Mouse (Mus musculus) embryonic fibroblast, embryonic 13.5 days (primary cell): Measurements from ENCODE around the gene Sod1. TPM values are rescaled to one million over a fixed set of nuclear protein-coding genes. Genes with fewer than 3 reads are reported as not detected.
"Not testable (repeated sequence)": the region's sequence is repeated elsewhere in the genome, so short reads cannot be mapped to it uniquely, and the experiment has no call there.

ENCODE experiments used
- H3K27ac ChIP-seq: 2 replicates; pipeline ENCODE4 v1.5.1; 2012; ENCODE audit warnings: low read length, control low read depth, inconsistent platforms; ENCODE audit not compliant: insufficient read depth
- H3K4me1 ChIP-seq: 2 replicates; pipeline ENCODE4 v1.6.1; 2011; ENCODE audit warnings: low read length; ENCODE audit not compliant: control insufficient read depth, insufficient read depth
- H3K4me3 ChIP-seq: 2 replicates; pipeline ENCODE4 v1.5.1; 2011; ENCODE audit warnings: mild to moderate bottlenecking, control low read depth, low read length; ENCODE audit not compliant: insufficient read depth
- CTCF ChIP-seq: IDR thresholded peaks from 2 replicates; pipeline ENCODE4 v1.5.1; 2011; ENCODE audit warnings: mild to moderate bottlenecking, control low read depth, low read length, moderate library complexity, borderline replicate concordance; ENCODE audit not compliant: insufficient read depth
- POLR2A ChIP-seq: IDR thresholded peaks from 2 replicates; pipeline ENCODE4 v1.6.1; 2011; ENCODE audit warnings: low read depth, mild to moderate bottlenecking, control low read depth, low read length, moderate library complexity
- polyA plus RNA-seq: library from polyadenylated mRNA; stranded (reverse); fragments of >200 nt; gene quantifications from 2 replicates; pipeline ENCODE4 v1.2.4, GENCODE M21; 2011; ENCODE audit warnings: low read depth; ENCODE audit not compliant: missing spikeins, insufficient read length

Gene Sod1
- polyA plus RNA-seq, 1 experiment = 487 TPM

DNA sequence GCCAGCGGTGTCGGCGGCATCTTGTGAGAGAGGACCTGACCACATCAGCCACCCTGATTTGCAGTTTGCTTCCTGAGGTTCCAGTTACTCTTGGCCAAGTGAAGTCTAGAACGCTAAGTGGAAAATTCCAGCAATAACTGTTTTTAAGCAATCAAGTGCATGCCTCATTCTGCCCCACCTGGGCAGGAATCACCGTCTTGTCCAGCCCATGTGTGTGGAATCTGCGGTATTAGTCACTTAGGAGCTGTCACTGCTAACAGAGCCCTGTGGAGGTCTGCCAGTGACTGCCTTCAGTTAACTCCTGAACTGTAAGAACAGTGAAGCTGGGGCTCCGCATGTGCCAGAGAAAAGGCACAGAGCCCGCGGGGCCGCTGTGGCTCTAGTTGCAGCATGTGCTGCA is 9.8 kb upstream of the Sod1 start:
- H3K4me1 ChIP-seq = no peaks in the 10 kb centered on the region
- no peak overlapping the region for H3K4me3 ChIP-seq
- no peak overlapping the region for H3K27ac ChIP-seq
- TF ChIP-seq CTCF = no peak
- TF ChIP-seq POLR2A = no peak

DNA sequence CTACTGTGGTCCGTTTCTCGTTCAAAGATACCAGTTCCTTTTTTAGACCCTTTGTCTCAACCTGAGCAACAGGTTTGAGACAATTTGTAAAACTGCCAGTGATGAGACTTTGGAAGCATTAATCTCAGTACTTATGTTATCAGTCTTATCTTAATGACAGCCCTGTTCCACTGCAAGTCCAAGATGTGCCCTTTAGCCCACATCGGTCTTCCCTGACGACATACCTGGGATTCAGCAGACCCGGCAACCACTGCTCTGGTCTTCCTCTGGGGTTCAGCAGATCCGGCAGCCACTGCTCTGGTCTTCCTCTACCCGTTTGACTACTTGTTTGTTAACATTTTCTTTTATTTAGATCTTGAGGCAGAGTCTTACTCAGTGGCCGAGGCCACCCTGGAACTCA is 8.8 kb upstream of the Sod1 start:
- no peak overlapping the region for H3K4me3 ChIP-seq
- H3K27ac ChIP-seq = no peak overlapping the region
- H3K4me1 ChIP-seq = no peaks in the 10 kb centered on the region
- no peak for TF ChIP-seq CTCF
- no peak for TF ChIP-seq POLR2A

DNA sequence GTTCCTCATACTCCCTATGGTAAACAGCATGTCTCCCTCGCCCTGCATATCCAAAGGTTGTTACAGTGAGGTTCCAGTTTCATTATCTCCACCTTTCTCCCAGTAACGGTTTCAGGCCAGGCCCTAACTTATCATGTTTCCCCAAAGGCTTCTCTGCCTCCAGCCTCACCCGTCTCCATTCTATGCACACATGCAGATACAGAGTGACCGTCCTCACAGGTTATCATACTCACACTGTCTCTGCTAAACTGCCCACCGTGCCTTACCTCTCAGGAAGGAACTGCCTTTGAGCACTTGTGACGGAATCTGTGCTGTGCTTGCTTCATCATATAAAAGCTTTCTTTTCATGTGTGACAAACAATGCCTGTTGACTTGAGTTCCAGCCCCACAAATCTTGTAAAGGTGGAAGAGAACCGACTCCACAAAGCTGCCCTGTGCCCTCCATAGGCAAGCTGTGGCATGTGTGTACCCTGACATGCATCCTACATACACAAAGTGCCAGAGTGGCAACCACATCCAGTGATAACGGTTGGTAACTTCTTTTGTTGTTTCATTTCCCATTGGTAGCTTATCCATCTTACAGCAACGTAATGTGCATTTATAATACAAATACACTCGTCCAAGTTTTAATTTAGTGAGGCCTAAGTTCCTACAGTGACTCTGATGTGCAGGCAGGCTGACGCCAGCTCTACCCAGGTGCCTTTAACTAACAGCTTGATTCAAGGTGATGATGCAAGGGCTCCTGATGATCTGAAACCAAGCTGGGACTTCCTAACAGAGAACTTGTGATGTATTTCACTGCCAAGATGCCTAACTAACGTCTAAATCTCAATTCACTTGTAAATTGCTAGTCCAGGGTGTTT is 6.8 kb upstream of the Sod1 start:
- TF ChIP-seq POLR2A (no peak), CTCF (no peak)
- Histone ChIP-seq H3K4me3 (no peak overlapping the region), H3K27ac (no peak overlapping the region), H3K4me1 (no peaks in the 10 kb centered on the region)

DNA sequence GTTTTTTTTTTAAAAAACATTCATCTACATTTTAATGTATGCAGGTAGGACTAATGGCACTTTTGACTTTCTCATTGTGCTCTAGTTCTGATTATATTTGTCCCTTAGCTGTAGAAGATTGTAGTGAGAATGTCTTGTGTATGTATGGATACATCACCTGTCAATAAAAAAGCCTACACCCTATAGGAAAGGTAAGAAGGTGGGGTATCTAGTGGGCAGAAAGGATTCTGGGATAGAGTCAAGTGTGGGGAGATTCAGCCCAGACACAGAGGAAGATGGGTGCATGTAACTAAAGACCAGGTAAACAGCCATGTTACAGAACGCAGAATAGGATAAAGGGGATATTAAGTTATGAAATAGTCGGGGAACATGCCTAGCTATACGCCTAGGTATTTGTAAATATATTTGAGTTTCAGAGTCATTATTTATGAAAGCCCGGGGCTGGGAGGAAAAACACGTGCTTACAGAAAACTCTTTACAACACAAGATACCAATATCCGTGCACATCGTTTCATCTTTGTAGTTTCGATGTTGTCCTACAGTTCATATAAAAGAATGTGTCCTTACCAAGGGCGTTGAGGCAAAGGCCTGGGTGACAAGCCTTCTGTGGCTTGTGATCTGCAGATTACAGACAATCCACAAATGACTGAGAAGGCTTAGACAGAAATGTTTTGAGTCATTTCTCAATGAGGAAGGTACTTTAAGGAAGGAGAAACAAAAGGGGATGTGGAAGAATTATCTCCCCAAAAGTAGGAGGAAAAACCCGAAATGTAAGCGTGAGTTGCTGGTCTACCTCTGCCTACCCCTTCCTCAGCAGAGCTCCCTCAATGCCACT is 5.6 kb upstream of the Sod1 start:
- TF ChIP-seq CTCF (no peak), POLR2A (no peak)
- H3K4me3 ChIP-seq = no peak overlapping the region
- no peaks in the 10 kb centered on the region for H3K4me1 ChIP-seq
- H3K27ac ChIP-seq = no peak overlapping the region

DNA sequence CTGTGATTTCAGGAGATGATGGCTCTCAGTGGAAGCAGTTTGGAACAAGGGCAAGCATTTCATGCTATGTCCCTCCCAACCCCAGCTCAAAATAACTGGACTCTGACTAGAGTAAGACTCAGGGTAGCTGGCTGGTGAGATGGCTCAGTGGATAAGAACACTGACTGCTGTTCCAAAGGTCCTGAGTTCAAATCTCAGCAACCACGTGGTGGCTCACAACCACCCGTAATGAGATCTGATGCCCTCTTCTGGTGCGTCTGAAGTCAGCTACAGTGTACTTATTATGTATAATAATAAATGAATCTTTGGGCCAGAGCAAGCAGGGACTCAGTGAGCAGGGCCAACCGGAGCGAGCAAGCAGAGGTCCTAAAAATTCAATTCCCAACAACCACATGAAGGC is 4.7 kb upstream of the Sod1 start:
- H3K27ac ChIP-seq, H3K4me1 ChIP-seq, H3K4me3 ChIP-seq: not testable (repeated sequence)

DNA sequence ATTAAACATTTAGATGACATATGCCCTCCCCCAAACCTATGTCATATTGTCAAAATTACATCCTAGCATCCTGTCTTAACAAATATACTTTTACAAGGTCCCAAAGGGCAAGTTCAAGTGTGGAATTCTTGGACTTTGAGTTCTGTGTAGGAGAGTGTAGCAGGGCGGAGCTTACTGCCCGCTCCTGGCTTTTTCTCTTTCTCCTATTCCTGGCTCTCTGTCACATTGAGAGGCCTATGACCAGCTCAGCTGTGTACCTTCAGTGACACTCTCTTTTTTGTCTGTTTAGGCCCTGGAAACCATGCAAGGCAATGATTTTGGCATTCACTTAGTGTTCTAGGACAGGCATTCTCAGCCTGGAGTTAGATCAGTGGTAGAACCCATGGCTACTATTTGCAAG is 4.1 kb upstream of the Sod1 start:
- TF ChIP-seq POLR2A (no peak), CTCF (no peak)
- no peak overlapping the region for H3K4me3 ChIP-seq
- no peaks in the 10 kb centered on the region for H3K4me1 ChIP-seq
- H3K27ac ChIP-seq = no peak overlapping the region

DNA sequence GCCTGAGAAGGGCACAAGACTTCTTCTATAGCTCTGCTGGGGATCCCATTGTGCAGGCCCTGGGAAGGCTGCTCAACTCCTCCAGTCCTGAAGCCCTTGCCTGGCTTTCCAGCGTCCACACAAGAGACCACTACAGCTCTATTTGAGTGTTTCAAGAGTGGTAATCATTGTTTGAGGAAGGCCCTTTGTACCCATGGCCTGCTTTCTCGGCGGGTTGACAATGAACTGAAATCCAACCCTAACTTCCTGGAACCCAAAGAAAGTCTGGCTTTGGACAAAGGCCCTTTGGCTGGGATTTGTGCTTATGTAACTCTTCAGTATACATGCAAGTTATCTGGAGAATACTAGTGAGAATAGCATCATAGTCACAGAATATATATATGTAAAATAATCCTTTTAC is 3.2 kb upstream of the Sod1 start:
- Histone ChIP-seq H3K4me3 (no peak overlapping the region), H3K4me1 (peaks cover 2% of the 10 kb centered on the region), H3K27ac (no peak overlapping the region)
- no peak for TF ChIP-seq POLR2A
- TF ChIP-seq CTCF = no peak

DNA sequence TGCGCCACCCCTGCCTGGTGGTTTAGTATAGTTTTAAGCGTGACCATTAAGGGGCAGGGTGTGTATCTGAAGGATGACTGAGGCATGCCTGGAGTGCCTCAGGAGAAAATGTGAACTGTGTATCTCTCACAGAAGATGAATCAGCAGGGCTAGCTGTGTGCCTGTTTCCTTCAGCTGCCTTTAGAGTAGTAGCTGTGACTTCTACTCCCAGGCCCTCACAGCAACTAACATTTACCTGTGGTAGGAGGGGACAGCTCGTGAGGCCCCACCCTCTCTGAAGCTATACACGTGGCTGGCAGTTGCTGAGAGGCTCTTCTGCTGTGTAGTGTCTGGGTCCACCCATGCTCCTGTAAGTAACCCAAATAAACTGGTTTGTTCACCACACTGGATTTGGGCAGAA is 2.6 kb upstream of the Sod1 start:
- H3K4me1 ChIP-seq = peaks cover 3% of the 10 kb centered on the region
- H3K27ac ChIP-seq = no peak overlapping the region
- no peak overlapping the region for H3K4me3 ChIP-seq
- TF ChIP-seq POLR2A (no peak), CTCF (no peak)

DNA sequence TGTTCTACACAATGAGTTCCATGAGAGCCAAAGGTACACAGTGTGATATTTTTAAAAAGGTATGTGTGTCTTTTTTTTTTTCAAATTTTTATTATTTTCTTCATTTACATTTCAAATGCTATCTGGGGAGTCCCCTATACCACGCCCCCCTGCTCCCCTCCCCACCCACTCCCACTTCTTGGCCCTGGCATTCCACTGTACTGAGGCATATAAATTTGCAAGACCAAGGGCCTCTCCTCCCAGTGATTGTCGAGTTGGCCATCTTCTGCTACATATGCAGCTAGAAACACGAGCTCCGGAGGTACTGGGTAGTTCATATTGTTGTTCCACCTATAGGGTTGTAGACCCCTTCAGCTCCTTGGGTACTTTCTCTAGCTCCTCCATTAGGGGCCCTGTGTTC is 1.1 kb upstream of the Sod1 start:
- H3K27ac ChIP-seq, H3K4me3 ChIP-seq, H3K4me1 ChIP-seq: not testable (repeated sequence)

DNA sequence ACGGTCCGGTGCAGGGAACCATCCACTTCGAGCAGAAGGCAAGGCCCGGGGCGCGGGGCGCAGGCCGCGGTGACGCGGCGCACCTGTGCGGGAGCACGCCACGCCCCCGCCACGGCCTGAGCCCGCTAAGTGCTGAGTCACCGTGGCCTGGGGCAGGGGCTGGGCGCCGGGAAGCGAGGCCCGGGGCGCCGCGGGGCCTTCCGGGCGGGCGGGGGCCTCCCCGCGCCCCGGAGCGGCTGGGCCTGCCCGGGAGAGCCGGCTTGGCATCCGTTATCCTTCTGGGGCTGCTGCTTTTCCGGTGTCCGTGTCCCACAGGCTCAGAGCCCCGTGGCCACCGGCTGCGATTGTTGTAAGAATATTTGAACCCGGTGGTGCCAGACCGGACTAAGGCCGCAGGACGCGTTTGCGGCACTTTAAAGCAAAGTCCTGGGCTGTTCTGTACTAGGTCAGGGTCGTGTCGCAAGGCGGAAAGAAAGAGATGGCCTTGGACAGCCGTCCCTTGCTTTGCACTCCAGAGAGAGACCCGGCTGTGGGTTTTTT is 408 bp downstream of the Sod1 start:
- Histone ChIP-seq H3K4me1 (peaks cover 3% of the 10 kb centered on the region), H3K4me3 (peak overlapping the region; percentile 73), H3K27ac (peak overlapping the region; percentile 66)
- no peak for TF ChIP-seq POLR2A
- no peak for TF ChIP-seq CTCF
